Mouse (Mus musculus): ENCODE results near the gene Pitx1. TPM values are rescaled to one million over a fixed set of nuclear protein-coding genes. Genes with fewer than 3 reads are reported as not detected.

Pitx1 gene
- 0.25 and 0.88 TPM in 2 replicates for polyA plus RNA-seq (2014; fragmentation: Nextera tagmentation; extraction: Ambion mirVana)

DNA sequence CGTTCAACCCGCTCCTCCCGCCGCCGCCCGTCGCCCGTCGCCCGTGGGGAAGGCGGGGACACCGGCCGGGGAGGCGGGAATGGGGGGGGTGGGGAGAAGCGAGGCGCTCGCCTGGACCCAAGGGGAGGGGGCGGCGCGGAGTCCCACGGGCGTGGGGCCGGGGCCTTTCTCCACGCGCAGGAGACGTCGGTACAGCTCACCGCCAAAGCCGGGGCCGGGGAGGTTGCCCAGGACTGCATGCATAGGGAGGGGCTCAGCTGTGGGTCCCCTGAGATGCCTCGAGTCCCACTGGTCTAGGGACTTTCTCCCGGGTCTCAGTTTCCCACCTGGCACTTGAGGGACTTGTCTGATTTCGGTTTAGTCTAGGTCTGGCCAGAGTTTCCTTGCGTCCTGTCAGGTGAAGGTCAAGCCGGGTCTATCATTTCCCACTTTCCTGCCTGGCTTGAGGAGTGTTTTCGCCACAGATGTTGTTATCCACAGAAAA, at the start of gene Pitx1:
Gene Pitx1 (minus strand): TSS at position 51 of the 484 bp plus-strand sequence.
- peaks cover 19% of the 10 kb centered on the region for H3K4me1 ChIP-seq (ENCODE audit: control insufficient read depth, insufficient read depth, low read length)
- H3K9ac ChIP-seq (ENCODE audit: low read length), result no peak within 1 kb of the TSS
- under 1% methylated on average over 35 of the region's 36 CpGs for WGBS
- H3K9me3 ChIP-seq (ENCODE audit: control insufficient read depth, low read length), result no peaks in the 10 kb centered on the region
- no peak within 1 kb of the TSS for H3K27ac ChIP-seq (ENCODE audit: low read depth, low read length)
- peaks cover 93% of the 10 kb centered on the region for H3K27me3 ChIP-seq (ENCODE audit: control insufficient read depth, insufficient read depth, low read length)
- peak within 1 kb of the TSS; percentile 10 for H3K4me3 ChIP-seq (ENCODE audit: low read depth, low read length)
- ATAC-seq (ENCODE audit: low FRiP score) (no peak), DNase-seq (ENCODE audit: low spot score, missing footprints) (peak; percentile 95)
- no peaks in the 10 kb centered on the region for H3K36me3 ChIP-seq (ENCODE audit: control insufficient read depth, insufficient read depth, low read length)
- peak within 1 kb of the TSS; percentile 20; the same call in 1 of the 2 replicates for H3K4me2 ChIP-seq

DNA sequence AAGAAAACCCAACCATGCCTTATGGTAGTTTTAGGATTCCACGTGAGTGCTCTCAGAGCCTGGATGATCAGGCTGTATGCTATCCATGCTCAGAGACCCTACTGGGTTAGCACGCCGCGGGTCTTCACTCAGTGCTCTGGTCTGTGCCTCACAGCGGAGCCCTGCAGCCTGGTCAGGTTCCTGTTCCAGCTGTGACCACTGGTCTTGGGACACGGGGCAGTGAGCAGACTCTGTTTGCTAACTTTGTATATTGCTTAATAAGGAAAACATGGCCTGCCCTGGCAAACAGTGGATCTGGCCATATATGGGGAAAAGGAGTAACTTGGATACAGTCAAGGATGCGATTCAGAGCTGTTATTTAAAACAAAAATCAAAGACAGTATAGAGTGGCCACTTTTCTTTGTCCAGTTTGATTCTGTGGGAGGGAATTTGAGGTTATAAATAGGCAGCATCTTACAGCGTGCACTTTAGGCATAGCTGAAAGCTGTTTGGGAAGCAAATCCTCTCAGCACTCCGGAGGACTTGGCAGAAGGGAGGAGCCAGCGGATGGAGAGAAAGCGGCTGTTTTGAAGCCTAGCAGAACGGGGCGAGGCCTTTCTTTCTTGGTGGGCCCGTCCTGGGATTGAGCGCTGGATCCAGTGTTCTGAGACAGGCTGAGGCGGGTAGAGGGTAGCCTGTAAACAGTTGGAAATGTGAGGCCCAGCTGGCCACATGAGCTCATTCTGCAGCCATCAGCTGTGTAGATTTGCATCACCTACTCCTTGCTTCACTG, 45.6 kb upstream of the Pitx1 start:
- H3K27ac ChIP-seq (ENCODE audit: low read depth, low read length), result no peak overlapping the region
- no peaks in the 10 kb centered on the region for H3K4me1 ChIP-seq (ENCODE audit: control insufficient read depth, insufficient read depth, low read length)
- H3K9ac ChIP-seq (ENCODE audit: low read length), result no peak overlapping the region
- DNase-seq (ENCODE audit: low spot score, missing footprints), result peak; percentile 82
- no peak overlapping the region for H3K4me3 ChIP-seq (ENCODE audit: low read depth, low read length)
- no peaks in the 10 kb centered on the region for H3K36me3 ChIP-seq (ENCODE audit: control insufficient read depth, insufficient read depth, low read length)
- no peak for ATAC-seq (ENCODE audit: low FRiP score)
- H3K9me3 ChIP-seq (ENCODE audit: control insufficient read depth, low read length), result no peaks in the 10 kb centered on the region
- 46% methylated on average over 16 of the region's 16 CpGs for WGBS
- H3K27me3 ChIP-seq (ENCODE audit: control insufficient read depth, insufficient read depth, low read length), result no peaks in the 10 kb centered on the region
- H3K4me2 ChIP-seq, result no peak overlapping the region

DNA sequence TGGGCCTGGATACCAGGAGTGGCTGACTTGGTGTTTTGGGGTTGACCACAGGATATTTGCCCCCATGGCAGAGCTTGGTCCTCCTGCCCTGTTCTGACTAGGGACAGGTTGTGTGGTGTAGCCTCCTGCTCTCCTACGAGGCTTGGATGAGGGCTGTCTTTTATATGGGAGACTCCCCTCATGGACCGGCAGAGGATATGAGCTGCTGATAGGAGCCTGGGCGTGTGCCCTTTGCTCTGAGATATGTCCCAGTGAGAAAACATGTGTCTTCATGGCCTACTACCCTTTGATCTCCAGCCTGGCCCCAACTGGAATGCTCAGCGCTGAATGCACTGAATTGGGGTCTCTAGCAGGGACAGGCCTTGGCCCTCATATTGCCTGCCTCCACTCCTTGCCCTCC, 42.4 kb upstream of the Pitx1 start:
- DNase-seq (ENCODE audit: low spot score, missing footprints) (no peak), ATAC-seq (ENCODE audit: low FRiP score) (no peak)
- WGBS, result 86% methylated on average over 4 of the region's 4 CpGs
- Histone ChIP-seq H3K27ac (ENCODE audit: low read depth, low read length) (no peak overlapping the region), H3K9me3 (ENCODE audit: control insufficient read depth, low read length) (no peaks in the 10 kb centered on the region), H3K9ac (ENCODE audit: low read length) (no peak overlapping the region), H3K4me1 (ENCODE audit: control insufficient read depth, insufficient read depth, low read length) (peaks cover 4% of the 10 kb centered on the region), H3K36me3 (ENCODE audit: control insufficient read depth, insufficient read depth, low read length) (no peaks in the 10 kb centered on the region), H3K4me3 (ENCODE audit: low read depth, low read length) (no peak overlapping the region), H3K27me3 (ENCODE audit: control insufficient read depth, insufficient read depth, low read length) (no peaks in the 10 kb centered on the region), H3K4me2 (no peak overlapping the region)

DNA sequence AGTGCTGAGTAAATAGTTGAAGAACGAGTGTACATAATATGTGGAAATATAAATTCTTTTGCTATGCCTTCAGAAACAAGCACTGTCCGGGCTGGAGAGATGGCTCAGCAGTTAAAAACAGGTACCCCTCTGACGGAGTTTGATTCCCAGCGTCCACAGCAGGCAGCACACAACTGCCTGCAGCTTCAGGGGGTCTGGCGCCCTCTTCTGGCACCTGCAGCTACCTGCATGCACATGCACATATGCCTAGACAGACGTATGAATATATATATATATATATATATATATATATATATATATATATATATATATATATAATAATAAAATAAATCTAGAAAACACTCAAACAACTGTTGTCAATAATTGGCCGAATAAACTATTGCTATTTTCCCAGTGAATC, 35.4 kb upstream of the Pitx1 start:
- Histone ChIP-seq H3K4me2 (no peak overlapping the region), H3K9me3 (ENCODE audit: control insufficient read depth, low read length) (no peaks in the 10 kb centered on the region; the same call in 1 of the 2 replicates), H3K4me3 (ENCODE audit: low read depth, low read length) (no peak overlapping the region), H3K4me1 (ENCODE audit: control insufficient read depth, insufficient read depth, low read length) (peaks cover 4% of the 10 kb centered on the region), H3K36me3 (ENCODE audit: control insufficient read depth, insufficient read depth, low read length) (no peaks in the 10 kb centered on the region), H3K27ac (ENCODE audit: low read depth, low read length) (no peak overlapping the region), H3K9ac (ENCODE audit: low read length) (no peak overlapping the region), H3K27me3 (ENCODE audit: control insufficient read depth, insufficient read depth, low read length) (no peaks in the 10 kb centered on the region)
- ATAC-seq (ENCODE audit: low FRiP score) (no peak), DNase-seq (ENCODE audit: low spot score, missing footprints) (no peak)
- 81% methylated on average over 7 of the region's 7 CpGs for WGBS

DNA sequence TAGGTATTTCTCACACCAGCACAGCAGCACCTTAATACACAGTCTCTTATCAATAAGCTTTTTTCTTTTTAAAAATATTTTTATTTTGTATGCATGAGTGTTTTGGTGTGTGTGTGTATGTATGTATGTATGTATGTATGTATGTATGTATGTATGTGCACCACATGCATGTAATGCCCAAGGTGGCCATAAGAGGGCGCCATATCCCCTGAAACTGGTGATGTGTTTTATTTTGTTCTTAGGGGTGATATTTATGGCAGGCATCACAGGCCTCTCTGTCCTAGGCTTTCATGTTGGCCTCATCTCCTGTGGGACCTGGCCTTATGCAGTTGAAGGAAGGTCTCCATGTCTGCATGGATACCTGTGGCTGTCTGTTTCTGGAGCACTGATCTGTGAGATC, 34.0 kb upstream of the Pitx1 start:
- Histone ChIP-seq H3K4me1 (ENCODE audit: control insufficient read depth, insufficient read depth, low read length) (peaks cover 4% of the 10 kb centered on the region), H3K27ac (ENCODE audit: low read depth, low read length) (no peak overlapping the region), H3K36me3 (ENCODE audit: control insufficient read depth, insufficient read depth, low read length) (no peaks in the 10 kb centered on the region), H3K9me3 (ENCODE audit: control insufficient read depth, low read length) (no peaks in the 10 kb centered on the region; the same call in 1 of the 2 replicates), H3K4me2 (no peak overlapping the region), H3K27me3 (ENCODE audit: control insufficient read depth, insufficient read depth, low read length) (no peaks in the 10 kb centered on the region), H3K4me3 (ENCODE audit: low read depth, low read length) (no peak overlapping the region), H3K9ac (ENCODE audit: low read length) (no peak overlapping the region)
- WGBS, result 79% methylated on average over 1 of the region's 1 CpGs
- DNase-seq (ENCODE audit: low spot score, missing footprints), result no peak
- ATAC-seq (ENCODE audit: low FRiP score), result no peak

DNA sequence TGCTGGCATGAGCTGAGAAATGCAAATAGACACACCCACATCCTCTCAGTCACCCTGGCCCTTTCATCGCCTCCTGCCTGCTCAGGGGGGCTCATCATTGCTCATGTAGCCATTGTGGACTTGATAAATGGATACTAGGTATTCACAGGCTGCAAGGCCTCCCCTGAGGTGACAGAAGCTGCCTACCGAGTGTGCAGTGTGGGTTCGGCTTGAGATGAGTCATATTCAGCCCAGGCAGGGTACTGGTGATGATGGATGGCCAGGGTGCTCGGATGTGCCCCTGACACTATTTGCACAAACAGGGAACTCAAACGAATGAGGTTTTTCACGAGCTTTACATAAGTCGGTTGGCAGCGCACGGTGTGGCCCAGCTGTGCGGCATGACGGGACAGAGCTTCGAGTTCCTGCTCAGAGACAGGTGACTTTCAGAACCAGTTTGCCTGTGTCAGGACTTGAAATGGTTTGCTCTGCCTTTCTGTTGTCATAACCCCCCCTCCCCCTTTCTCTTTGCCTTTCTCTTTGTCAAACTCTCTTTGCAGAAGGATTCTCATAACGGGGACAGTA, 31.6 kb upstream of the Pitx1 start:
- WGBS, result 84% methylated on average over 13 of the region's 13 CpGs
- Histone ChIP-seq H3K9ac (ENCODE audit: low read length) (no peak overlapping the region), H3K9me3 (ENCODE audit: control insufficient read depth, low read length) (no peaks in the 10 kb centered on the region; the same call in 1 of the 2 replicates), H3K4me1 (ENCODE audit: control insufficient read depth, insufficient read depth, low read length) (no peaks in the 10 kb centered on the region), H3K27ac (ENCODE audit: low read depth, low read length) (no peak overlapping the region), H3K27me3 (ENCODE audit: control insufficient read depth, insufficient read depth, low read length) (no peaks in the 10 kb centered on the region), H3K4me2 (no peak overlapping the region), H3K36me3 (ENCODE audit: control insufficient read depth, insufficient read depth, low read length) (no peaks in the 10 kb centered on the region), H3K4me3 (ENCODE audit: low read depth, low read length) (no peak overlapping the region)
- ATAC-seq (ENCODE audit: low FRiP score), result no peak
- no peak for DNase-seq (ENCODE audit: low spot score, missing footprints)

DNA sequence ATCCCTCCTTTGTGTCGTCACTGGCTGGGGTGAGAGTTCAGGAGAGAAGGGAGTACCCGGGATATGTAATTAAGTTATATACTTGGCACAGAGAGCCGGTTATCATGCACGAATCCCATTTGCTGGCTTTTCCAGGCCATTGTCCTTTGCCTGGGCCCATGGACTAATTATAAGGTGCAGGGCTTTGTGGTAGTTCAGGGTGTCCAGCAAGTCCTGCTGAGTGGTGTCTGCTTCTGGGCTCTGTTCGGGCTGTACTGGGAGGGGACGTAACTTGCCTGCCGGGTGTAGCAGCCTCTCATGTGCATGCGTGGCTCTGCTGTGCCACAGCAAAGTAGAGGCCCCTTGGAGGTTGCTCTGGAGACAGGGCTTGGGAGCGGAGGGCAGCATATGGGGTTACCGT, 24.5 kb upstream of the Pitx1 start:
- Histone ChIP-seq H3K27ac (ENCODE audit: low read depth, low read length) (no peak overlapping the region), H3K9ac (ENCODE audit: low read length) (no peak overlapping the region), H3K4me2 (peak overlapping the region; percentile 10), H3K4me3 (ENCODE audit: low read depth, low read length) (no peak overlapping the region), H3K36me3 (ENCODE audit: control insufficient read depth, insufficient read depth, low read length) (no peaks in the 10 kb centered on the region), H3K9me3 (ENCODE audit: control insufficient read depth, low read length) (no peaks in the 10 kb centered on the region), H3K4me1 (ENCODE audit: control insufficient read depth, insufficient read depth, low read length) (peaks cover 12% of the 10 kb centered on the region), H3K27me3 (ENCODE audit: control insufficient read depth, insufficient read depth, low read length) (peaks cover 22% of the 10 kb centered on the region)
- 22% methylated on average over 10 of the region's 10 CpGs for WGBS
- ATAC-seq (ENCODE audit: low FRiP score) (no peak), DNase-seq (ENCODE audit: low spot score, missing footprints) (peak; percentile 91)

DNA sequence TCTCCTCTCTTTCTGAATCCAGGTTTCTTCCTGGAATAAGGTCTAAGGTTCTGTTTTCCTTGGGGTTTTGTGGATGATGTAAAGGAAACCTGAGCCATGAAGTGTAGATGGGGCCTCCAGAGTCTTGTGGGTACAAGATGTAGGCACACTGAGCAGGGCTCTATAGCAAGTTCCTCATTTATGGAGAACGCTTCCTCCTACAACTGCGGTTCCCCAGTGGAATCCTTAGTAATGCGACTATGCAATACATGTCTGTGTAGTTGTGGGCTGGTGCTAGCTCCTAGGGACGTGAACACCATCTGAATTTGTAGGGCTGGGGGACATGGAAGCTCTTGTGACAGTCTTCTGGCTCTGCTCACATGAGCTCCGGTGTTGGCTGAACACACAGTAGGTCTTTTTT, 22.5 kb upstream of the Pitx1 start:
- WGBS, result 92% methylated on average over 5 of the region's 5 CpGs
- Histone ChIP-seq H3K4me1 (ENCODE audit: control insufficient read depth, insufficient read depth, low read length) (peaks cover 12% of the 10 kb centered on the region), H3K4me2 (no peak overlapping the region), H3K9ac (ENCODE audit: low read length) (no peak overlapping the region), H3K4me3 (ENCODE audit: low read depth, low read length) (no peak overlapping the region), H3K9me3 (ENCODE audit: control insufficient read depth, low read length) (no peaks in the 10 kb centered on the region), H3K27me3 (ENCODE audit: control insufficient read depth, insufficient read depth, low read length) (peaks cover 22% of the 10 kb centered on the region), H3K36me3 (ENCODE audit: control insufficient read depth, insufficient read depth, low read length) (no peaks in the 10 kb centered on the region), H3K27ac (ENCODE audit: low read depth, low read length) (no peak overlapping the region)
- ATAC-seq (ENCODE audit: low FRiP score) (no peak), DNase-seq (ENCODE audit: low spot score, missing footprints) (no peak)

DNA sequence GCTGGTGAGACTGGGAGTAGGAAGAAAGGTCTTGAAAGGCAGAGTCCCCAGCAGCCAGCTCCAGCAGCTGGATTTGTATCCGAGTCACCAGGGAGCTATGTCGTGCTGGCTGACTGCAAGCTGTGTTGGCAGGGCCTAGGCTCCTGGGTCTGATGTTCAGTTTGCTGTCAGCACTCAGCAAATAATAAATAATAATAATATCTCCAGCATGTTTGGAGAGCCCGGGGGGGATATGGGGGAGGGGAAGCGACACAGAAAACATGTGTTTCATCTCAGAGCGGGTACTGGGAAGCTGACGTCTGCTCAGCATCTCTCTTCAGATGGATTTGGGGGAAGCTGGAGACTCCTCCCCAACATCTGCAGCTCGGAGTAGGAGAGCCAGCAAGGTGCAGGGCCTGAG, 19.8 kb upstream of the Pitx1 start:
- Histone ChIP-seq H3K9ac (ENCODE audit: low read length) (no peak overlapping the region), H3K27me3 (ENCODE audit: control insufficient read depth, insufficient read depth, low read length) (peaks cover 19% of the 10 kb centered on the region), H3K27ac (ENCODE audit: low read depth, low read length) (no peak overlapping the region), H3K4me3 (ENCODE audit: low read depth, low read length) (no peak overlapping the region), H3K4me2 (no peak overlapping the region), H3K4me1 (ENCODE audit: control insufficient read depth, insufficient read depth, low read length) (peaks cover 11% of the 10 kb centered on the region), H3K9me3 (ENCODE audit: control insufficient read depth, low read length) (no peaks in the 10 kb centered on the region), H3K36me3 (ENCODE audit: control insufficient read depth, insufficient read depth, low read length) (no peaks in the 10 kb centered on the region)
- DNase-seq (ENCODE audit: low spot score, missing footprints), result no peak
- WGBS, result 69% methylated on average over 7 of the region's 7 CpGs
- ATAC-seq (ENCODE audit: low FRiP score), result no peak

Data from midbrain, embryonic 11.5 days (tissue).